Comparison of ENCODE assay signal across 8 mouse cellular contexts in the genomic region with DNA sequence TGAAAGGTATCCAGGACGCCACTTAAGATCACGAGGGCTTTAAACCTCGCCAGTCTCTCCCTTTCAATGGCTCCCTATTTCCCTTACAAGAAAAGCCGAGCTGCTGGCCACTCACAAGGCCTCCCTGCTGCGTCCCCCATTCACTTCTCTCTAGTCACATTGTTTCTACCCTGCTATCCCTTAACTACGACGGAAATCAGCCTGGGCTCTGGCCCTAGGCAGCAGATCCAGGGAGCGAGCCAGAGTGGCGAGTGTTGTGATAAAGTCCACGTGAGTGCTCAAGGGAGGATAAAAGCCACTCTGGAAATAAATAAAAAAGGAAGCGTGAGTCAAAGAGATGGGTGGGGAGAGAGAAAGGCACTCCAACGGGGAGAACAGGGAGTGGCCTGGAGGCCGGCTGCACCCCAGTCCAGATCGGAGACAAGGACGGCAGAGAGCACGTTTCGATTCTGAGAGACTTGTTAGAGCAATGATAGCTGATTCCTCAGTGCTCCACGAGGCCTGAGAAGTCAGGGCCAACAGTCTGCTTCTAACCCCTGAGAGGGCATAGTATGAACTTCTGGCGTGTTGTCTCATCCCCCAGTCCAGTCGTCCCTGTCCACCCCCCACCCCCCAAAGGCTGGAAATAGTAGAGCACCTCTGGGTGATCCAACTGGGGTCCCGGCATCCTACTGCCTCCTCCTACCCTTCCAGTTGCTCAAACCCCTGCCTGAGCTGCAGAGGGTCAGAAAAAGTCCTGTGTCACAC.
DNase-seq lines count a peak whose midpoint lies in the region; ATAC-seq and TF ChIP-seq lines count a peak whose summit lies in the region.

No protein-coding gene starts in this region.

- peak; percentile 75 to 78 for DNase-seq in heart, adult 2 months
- DNase-seq in kidney, adult 2 months = peak; percentile 43
- peak; percentile 67 for DNase-seq in lung, adult 2 months
- DNase-seq in spleen, adult 12 weeks (ENCODE audit: low spot score) = no peak

- peak overlapping the region; percentile 39 for H3K4me3 ChIP-seq in erythroblast, embryonic 14.5 days (replicated peaks)
- H3K4me3 ChIP-seq in cortical plate, adult 2 months (ENCODE audit: insufficient read depth, low read length) = peak overlapping the region; percentile 7; the same call in 1 of the 2 replicates
- H3K4me3 ChIP-seq in heart, adult 2 months = peak overlapping the region; percentile 51
- peak overlapping the region; percentile 21 for H3K4me3 ChIP-seq in kidney, adult 2 months (ENCODE audit: insufficient read depth, low read depth, low read length)
- H3K4me3 ChIP-seq in lung, adult 2 months (replicated peaks; ENCODE audit: extremely low read depth, low read depth, low read length) = peak overlapping the region; percentile 36
- peak overlapping the region; percentile 41 for H3K4me3 ChIP-seq in neural tube, embryonic 15.5 days (replicated peaks)

- peaks cover 28% of the 10 kb centered on the region for H3K4me1 ChIP-seq in erythroblast, embryonic 14.5 days (ENCODE audit: control insufficient read depth)
- no peaks in the 10 kb centered on the region; the same call in 1 of the 2 replicates for H3K4me1 ChIP-seq in cortical plate, adult 2 months (ENCODE audit: control insufficient read depth, insufficient read depth, low read length)
- peaks cover 5% of the 10 kb centered on the region for H3K4me1 ChIP-seq in heart, adult 2 months (ENCODE audit: control insufficient read depth, insufficient read depth, low read length)
- peaks cover 4% of the 10 kb centered on the region; the same call in 1 of the 2 replicates for H3K4me1 ChIP-seq in kidney, adult 2 months (ENCODE audit: control insufficient read depth, insufficient read depth, low read length)
- H3K4me1 ChIP-seq in lung, adult 2 months (ENCODE audit: control insufficient read depth, insufficient read depth, low read length) = peaks cover 8% of the 10 kb centered on the region
- peaks cover 31% of the 10 kb centered on the region for H3K4me1 ChIP-seq in neural tube, embryonic 15.5 days

- TF ChIP-seq EP300 in heart, adult 2 months (IDR thresholded peaks at IDR 0.05; ENCODE audit: insufficient read depth, low read depth, low read length) = peak; percentile 47; the same call in 1 of the 2 replicates

- H3K9me3 ChIP-seq in erythroblast, embryonic 14.5 days (ENCODE audit: control insufficient read depth, low read length) = no peaks in the 10 kb centered on the region
- no peaks in the 10 kb centered on the region for H3K9me3 ChIP-seq in neural tube, embryonic 15.5 days (replicated peaks)

- WGBS in heart, adult 2 months = 4% methylated on average over 21 of the region's 21 CpGs
- 14% methylated on average over 21 of the region's 21 CpGs for WGBS in kidney, adult 2 months
- 10% methylated on average over 21 of the region's 21 CpGs for WGBS in lung, adult 2 months
- 4% methylated on average over 21 of the region's 21 CpGs for WGBS in neural tube, embryonic 15.5 days

- 0 out of 2 replicates have a peak overlapping the region, but pooled peaks have one; percentile 32 for H3K27ac ChIP-seq in cortical plate, adult 2 months (ENCODE audit: insufficient read depth, low read length)
- H3K27ac ChIP-seq in heart, adult 2 months = peak overlapping the region; percentile 85
- peak overlapping the region; percentile 69 for H3K27ac ChIP-seq in kidney, adult 2 months (ENCODE audit: insufficient read depth, low read depth, low read length)
- peak overlapping the region; percentile 48 for H3K27ac ChIP-seq in neural tube, embryonic 15.5 days (replicated peaks)

- H3K79me2 ChIP-seq in heart, adult 2 months (replicated peaks; ENCODE audit: control insufficient read depth, insufficient read depth, low read length) = no peaks in the 10 kb centered on the region

- peak overlapping the region; percentile 60 for H3K9ac ChIP-seq in heart, adult 2 months (ENCODE audit: low read depth, low read length)
- peak overlapping the region; percentile 14; the same call in 1 of the 2 replicates for H3K9ac ChIP-seq in neural tube, embryonic 15.5 days (replicated peaks)

- H3K27me3 ChIP-seq in erythroblast, embryonic 14.5 days (ENCODE audit: control insufficient read depth) = peaks cover 22% of the 10 kb centered on the region
- no peaks in the 10 kb centered on the region for H3K27me3 ChIP-seq in heart, adult 2 months (ENCODE audit: control insufficient read depth, insufficient read depth, low read length)
- H3K27me3 ChIP-seq in kidney, adult 2 months (replicated peaks; ENCODE audit: control insufficient read depth, insufficient read depth, low read length) = no peaks in the 10 kb centered on the region
- H3K27me3 ChIP-seq in neural tube, embryonic 15.5 days (replicated peaks) = no peaks in the 10 kb centered on the region

- intact Hi-C loops in heart, adult 2 months (cut with DNase I) = loop anchor here (2.0 to 5.0 kb wide), 3 partner anchors 39 to 154 kb away; a partner anchor contains a TSS

- ATAC-seq in erythroblast, adult 5-6 weeks (replicated peaks; ENCODE audit: low FRiP score, poor library complexity, severe bottlenecking) = no peak
- 0 out of 2 replicates have a peak, but pooled peaks have one; percentile 16 for ATAC-seq in neural tube, embryonic 15.5 days (ENCODE audit: low FRiP score)

- TF ChIP-seq CTCF in cortical plate, adult 2 months (IDR thresholded peaks at IDR 0.05; ENCODE audit: extremely low read depth, insufficient read depth, low read length) = no peak
- TF ChIP-seq CTCF in heart, adult 2 months (IDR thresholded peaks at IDR 0.05) = no peak
- no peak for TF ChIP-seq CTCF in kidney, adult 2 months (conservative IDR thresholded peaks at IDR 0.05; ENCODE audit: insufficient read depth, insufficient read length, low read depth, low read length)
- no peak for TF ChIP-seq CTCF in lung, adult 2 months (IDR thresholded peaks at IDR 0.05; ENCODE audit: insufficient read depth, low read length)

- no peaks in the 10 kb centered on the region for H3K36me3 ChIP-seq in erythroblast, embryonic 14.5 days (ENCODE audit: control insufficient read depth)
- no peaks in the 10 kb centered on the region for H3K36me3 ChIP-seq in heart, adult 2 months (ENCODE audit: control insufficient read depth, insufficient read depth, low read length)
- no peaks in the 10 kb centered on the region for H3K36me3 ChIP-seq in kidney, adult 2 months (ENCODE audit: control insufficient read depth, insufficient read depth, low read length)
- no peaks in the 10 kb centered on the region for H3K36me3 ChIP-seq in neural tube, embryonic 15.5 days

- peak overlapping the region; percentile 64 for H3K4me2 ChIP-seq in neural tube, embryonic 15.5 days

- TF ChIP-seq POLR2A in cortical plate, adult 2 months (IDR thresholded peaks at IDR 0.05; ENCODE audit: extremely low read depth, insufficient read depth, low read length) = no peak
- peak; percentile 85 for TF ChIP-seq POLR2A in heart, adult 2 months (IDR thresholded peaks at IDR 0.05; ENCODE audit: insufficient read depth, low read depth, low read length)
- TF ChIP-seq POLR2A in kidney, adult 2 months (IDR thresholded peaks at IDR 0.05; ENCODE audit: low read depth, low read length) = no peak
- peak; percentile 85; the same call in 1 of the 2 replicates for TF ChIP-seq POLR2A in lung, adult 2 months (IDR thresholded peaks at IDR 0.05; ENCODE audit: borderline replicate concordance, extremely low read depth, low read depth, low read length)

Comparison
In these comparisons a context has a peak if more than half of its experiments do, and no peak if none do; other contexts are left out.
1. H3K27ac ChIP-seq: peak in every context shown above with its lines; median percentile 85 in heart, adult 2 months; 69 in kidney, adult 2 months; 48 in neural tube, embryonic 15.5 days; 32 in cortical plate, adult 2 months.
2. POLR2A ChIP-seq: peak in heart, adult 2 months (single experiment) and lung, adult 2 months (single experiment); none in cortical plate, adult 2 months (single experiment) and kidney, adult 2 months (single experiment).
3. Peak in every context shown above with its lines, with median percentiles within 50 percentile points of each other: H3K4me3 ChIP-seq.